Comparison of ENCODE assay signal across 8 mouse cellular contexts in genomic region chr12:85598611-85599477, GRCm38 (mm10). TPM values are rescaled to one million over a fixed set of nuclear protein-coding genes. Genes with fewer than 3 reads are reported as not detected.
DNase-seq lines count a peak whose midpoint lies in the region; ATAC-seq lines count a peak whose summit lies in the region.

TSS of gene Jdp2 (plus strand) at chr12:85599027.

- peak within 1 kb of the TSS; percentile 67 for H3K4me3 ChIP-seq in hindbrain, embryonic 12.5 days

- DNase-seq in MN1 (ENCODE audit: low spot score) = peak; percentile 75
- DNase-seq in cerebellum, postnatal 10 days = peak; percentile 91 to 96
- peak; percentile 63 to 64 for DNase-seq in frontal cortex, postnatal 14 days (ENCODE audit: low spot score in 2 of 2)
- peak; percentile 81 to 82 for DNase-seq in layer of hippocampus, postnatal 36 days
- peak; percentile 96 for DNase-seq in lung, postnatal 25 days (ENCODE audit: low spot score)
- DNase-seq in retina, adult 2 months (ENCODE audit: low read depth, low spot score) = peak; percentile 29
- peak; percentile 45 for DNase-seq in thymus, postnatal 25 days

- no peaks in the 10 kb centered on the region for H3K9me3 ChIP-seq in hindbrain, embryonic 12.5 days (replicated peaks)

- H3K27ac ChIP-seq in hindbrain, embryonic 12.5 days = peak within 1 kb of the TSS; percentile 89

- under 1% methylated on average over 63 of the region's 90 CpGs for WGBS in hindbrain, embryonic 12.5 days

- H3K27me3 ChIP-seq in hindbrain, embryonic 12.5 days = peaks cover 16% of the 10 kb centered on the region

- peak; percentile 90 for ATAC-seq in hindbrain, embryonic 12.5 days (ENCODE audit: low FRiP score)

- peak within 1 kb of the TSS; percentile 89 for H3K9ac ChIP-seq in hindbrain, embryonic 12.5 days

- H3K36me3 ChIP-seq in hindbrain, embryonic 12.5 days = no peaks in the 10 kb centered on the region

- peak within 1 kb of the TSS; percentile 88 for H3K4me2 ChIP-seq in hindbrain, embryonic 12.5 days (replicated peaks)

- peaks cover 41% of the 10 kb centered on the region for H3K4me1 ChIP-seq in hindbrain, embryonic 12.5 days

RNA-seq across cellular contexts. Expression of gene Jdp2, which starts in this region (rescaled TPM):
- polyA plus RNA-seq in hindbrain, embryonic 12.5 days (2016; fragmentation: Nextera tagmentation; extraction: Ambion mirVana) = 0.90 and 1.1 TPM in 2 replicates
- total RNA-seq in layer of hippocampus, postnatal 36 days (2021) = 10 to 100 TPM; 43.8 to 45.1 TPM

Comparison
In these comparisons a context has a peak if more than half of its experiments do, and no peak if none do; other contexts are left out.
1. Peak in every context shown above with its lines: DNase-seq, ATAC-seq, H3K4me3 ChIP-seq and H3K27ac ChIP-seq.
2. DNase-seq: peak in every context shown above with its lines; median percentile 96 in lung, postnatal 25 days; 94 in cerebellum, postnatal 10 days; 82 in layer of hippocampus, postnatal 36 days; 75 in MN1; 64 in frontal cortex, postnatal 14 days; 45 in thymus, postnatal 25 days; 29 in retina, adult 2 months.